Mouse (Mus musculus) lung, adult 18-20 months (tissue): ENCODE measurements at regions not wholly inside any gene's neighbourhood (a gene's known extent, or its start where the extent isn't known, plus 50 kb on each side); places are given as distances from the start of the nearest gene placed in this dataset.
"Not testable (repeated sequence)": the region's sequence is repeated elsewhere in the genome, so short reads cannot be mapped to it uniquely, and the experiment has no call there.

ENCODE experiments used
- DNase-seq, 2 experiments: peaks; one replicate each; pipeline ENCODE4 v3.0.0; 2022; ENCODE audit warnings: mixed read lengths in 2 of 2

DNA sequence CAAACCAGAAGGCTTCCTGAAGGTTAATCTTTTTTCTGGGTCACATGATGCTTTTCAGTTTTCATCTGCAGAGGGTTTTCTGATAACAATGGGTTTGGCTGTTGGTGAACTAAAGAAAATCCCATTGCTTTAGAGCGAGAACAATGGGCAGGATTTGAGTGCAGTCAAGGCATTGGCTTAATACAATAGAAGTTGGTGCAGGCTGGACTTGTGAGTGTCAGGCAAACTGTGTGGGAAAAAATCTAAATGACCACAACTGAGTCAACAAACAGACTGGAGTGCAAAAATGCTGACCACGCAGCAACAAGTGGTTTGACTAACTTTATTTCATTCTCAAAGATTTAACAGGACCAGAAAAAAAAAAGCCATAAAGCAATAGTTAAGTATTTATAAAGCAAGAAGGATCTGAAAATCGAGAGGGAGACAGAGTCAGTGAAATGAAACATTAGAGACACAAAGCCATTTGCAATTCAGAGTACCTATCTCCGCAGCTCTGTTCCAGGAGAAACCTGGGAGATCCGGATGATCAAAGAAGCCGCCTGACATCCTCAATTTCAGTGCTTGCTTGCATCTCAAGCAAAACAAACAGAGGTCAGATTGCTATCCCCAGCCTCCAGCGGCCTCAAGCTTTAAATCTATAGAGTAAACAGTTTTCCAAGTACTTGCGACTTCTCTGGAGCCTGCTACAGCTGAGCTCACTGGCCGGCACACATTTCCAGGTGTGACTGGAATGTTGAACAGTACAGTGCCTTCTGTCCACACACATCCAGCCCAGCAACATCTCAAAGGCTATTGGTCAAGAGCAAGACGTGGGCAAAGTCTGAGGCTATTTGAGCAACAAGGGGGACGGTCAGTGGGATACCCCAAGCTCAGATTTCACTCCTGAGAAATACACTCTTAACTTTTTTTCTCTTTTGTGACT is 229.5 kb upstream of the Arglu1 start:
- no peak for DNase-seq

- no peak for DNase-seq
Measured at GRCm38 (mm10) chr8:8919040-8919439, 228.7 kb upstream of the Arglu1 start.

GRCm38 (mm10) chr8:8907478-8908165 is 217.3 kb upstream of the Arglu1 start:
- DNase-seq: peak in 1 of 2 experiments; percentile 5

- no peak for DNase-seq
Measured at GRCm38 (mm10) chr8:8892996-8893395, 202.7 kb upstream of the Arglu1 start.

DNA sequence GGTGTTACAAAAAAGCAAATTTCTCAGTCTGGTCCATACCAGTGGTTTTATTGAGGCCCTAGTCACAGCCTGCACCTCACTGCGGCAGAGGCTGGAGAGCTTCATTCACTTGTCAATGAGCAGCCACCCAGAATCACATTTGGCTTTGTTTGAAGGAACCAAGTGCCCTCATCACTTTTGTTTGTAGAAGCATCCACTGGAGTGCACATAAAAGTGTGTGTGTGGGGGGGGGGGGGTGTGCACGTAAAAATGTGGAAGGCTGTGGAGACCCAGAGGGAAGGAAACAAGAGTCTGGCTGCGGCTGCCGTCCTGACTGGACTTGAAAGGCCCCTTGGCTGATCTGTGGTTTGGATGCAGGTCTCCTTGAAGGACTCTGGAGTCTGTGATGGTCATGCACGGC is 187.0 kb upstream of the Arglu1 start:
- DNase-seq: no peak

DNA sequence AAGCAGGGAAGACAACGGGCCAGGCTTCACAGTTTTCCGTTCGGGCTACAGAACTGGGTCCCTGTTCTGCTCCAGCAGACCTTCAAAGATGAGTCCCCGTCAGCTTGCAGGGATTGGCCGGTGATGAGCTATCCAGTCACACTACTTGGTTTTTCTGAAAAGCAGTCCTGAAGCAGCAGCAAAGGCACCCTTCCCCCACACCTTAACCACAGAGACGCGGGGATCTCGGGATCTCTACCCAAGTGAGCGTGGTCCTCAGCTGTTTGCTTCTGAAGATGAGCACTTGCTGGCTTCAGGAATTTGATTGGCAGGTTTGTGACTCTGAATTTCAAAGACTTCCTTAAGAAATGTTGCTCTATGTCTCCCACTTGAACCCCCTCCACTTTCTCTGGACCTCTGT is 186.6 kb upstream of the Arglu1 start:
- DNase-seq: no peak

- DNase-seq: no peak
Measured at GRCm38 (mm10) chr8:8876469-8876868, 186.1 kb upstream of the Arglu1 start.

DNA sequence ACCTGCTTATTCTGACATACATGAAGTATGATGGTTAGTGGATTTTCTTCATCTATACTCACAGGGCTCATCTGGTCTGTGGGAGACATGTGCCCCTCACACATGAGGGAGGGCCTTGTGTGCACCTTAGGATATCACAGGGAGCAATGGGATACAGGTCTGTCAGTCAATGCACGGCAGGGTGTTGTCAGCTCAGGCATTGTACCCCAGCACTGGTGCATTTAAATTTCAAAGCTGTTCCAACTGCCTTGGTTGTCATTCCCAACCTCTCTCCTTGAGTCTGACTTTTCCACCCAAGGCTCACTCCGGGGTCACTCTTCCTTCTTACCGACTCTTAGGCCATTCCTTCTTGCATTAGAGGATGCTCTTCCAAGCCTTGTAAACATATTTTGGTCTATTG is 181.6 kb upstream of the Arglu1 start:
- no peak for DNase-seq

DNA sequence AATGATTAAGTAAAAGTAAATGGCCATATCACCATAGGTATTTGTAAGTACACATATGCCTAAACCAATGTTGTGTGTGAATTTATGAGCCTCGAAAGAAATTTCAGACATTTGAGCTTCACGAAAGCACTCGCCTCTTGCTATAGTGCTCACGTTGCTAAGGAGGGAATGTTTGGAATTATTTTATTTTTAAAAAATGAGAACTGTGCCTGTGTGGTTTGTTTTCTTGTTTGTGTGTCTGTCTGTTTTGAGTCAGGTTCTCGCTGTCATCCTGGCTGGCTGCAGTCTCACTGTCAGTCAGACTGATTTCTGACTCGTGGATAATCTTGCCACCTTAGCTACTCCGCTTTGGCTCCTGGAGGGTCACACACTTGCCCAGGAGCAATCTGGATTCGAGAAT is 180.7 kb upstream of the Arglu1 start:
- DNase-seq: no peak

DNA sequence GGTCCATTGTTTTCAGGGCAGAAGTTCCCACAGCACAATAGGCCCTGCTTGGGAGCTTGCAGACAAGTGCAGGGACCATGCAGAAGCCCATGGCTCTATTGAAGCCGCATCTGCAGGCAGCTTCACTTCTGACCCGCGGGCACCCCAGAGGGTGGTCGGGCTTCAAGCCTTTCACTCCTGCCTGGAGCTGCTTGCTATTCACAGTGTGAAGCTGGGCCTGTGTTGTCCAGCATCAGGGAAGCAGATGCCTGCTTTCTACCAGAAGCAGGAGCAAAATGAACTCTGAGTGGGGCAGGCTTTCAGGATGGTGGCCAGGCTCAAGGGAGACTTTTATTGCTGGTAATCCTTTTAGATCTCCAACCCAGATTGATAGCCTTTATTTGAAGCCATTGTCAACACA is 180.2 kb upstream of the Arglu1 start:
- no peak for DNase-seq

DNA sequence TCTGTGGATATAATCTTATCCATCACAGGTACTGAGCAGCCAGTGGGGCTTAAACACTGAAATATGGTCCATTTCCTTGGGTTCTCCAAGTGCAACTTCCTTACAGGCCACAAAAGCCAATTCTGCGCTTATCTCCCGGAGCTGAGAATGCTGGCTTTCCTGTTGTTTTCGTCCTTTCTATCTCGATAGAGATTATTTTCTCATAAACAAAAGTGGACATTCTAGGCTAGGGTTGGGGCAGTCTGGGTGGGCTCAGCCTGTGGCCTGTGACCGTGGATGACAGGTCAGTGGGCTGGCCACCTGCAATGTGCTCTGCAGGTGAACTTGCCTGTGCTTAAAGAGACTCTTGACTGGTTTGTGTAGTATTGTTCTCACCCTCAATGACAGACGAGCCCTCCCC is 179.0 kb upstream of the Arglu1 start:
- DNase-seq: no peak

DNA sequence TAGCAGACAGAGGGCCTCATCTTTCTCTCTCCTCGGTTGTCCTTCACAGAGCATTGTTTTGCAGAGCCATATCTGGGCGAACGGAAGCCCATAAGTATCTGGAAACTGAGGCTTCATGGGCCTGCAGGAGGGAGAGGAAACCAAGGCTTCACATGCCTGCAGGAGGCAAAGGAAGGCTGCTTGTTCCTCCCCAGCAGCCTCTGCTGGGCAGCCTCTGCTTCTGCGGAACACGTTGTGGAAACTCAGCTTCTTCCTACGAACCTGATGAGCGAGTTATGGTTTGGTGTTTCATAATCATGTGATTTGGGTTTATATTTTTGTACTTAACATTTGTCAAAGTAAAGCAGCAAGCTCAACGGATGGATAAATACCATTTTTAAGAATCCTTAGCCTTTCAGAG is 177.6 kb upstream of the Arglu1 start:
- DNase-seq: no peak

DNA sequence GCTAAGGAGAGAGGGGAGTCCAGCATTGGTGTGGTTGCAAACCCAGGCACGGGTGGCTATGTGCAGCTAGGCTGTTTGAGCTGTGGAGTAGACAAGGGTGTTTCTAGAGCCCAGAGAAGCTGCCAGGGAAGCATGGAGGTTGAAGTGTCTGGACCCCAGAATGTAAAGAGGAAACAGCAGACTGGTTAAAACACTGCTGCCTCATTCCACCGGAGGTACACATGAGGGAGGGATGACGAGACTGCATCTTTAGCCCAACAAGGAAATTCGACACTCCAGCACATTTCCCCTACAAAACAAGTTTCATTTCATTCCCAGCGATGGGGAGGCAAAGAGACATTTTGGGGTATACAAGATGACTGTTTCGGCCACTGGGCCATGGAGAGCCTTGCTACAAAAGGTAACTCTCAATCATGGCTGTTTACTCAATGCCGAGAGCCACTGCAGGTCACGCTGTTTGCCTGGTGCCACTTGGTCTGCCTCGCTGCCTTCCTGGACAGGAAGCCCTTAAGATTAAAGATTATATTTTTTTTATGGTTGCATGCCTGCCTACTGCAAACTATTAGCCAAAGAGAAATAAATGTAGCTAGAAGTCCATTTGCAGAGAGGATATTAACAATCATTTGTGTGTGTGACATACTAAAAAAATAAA is 176.9 kb upstream of the Arglu1 start:
- peak; percentile 38 to 57 for DNase-seq

- DNase-seq: no peak
Measured at GRCm38 (mm10) chr8:8862767-8863166, 172.4 kb upstream of the Arglu1 start.

DNA sequence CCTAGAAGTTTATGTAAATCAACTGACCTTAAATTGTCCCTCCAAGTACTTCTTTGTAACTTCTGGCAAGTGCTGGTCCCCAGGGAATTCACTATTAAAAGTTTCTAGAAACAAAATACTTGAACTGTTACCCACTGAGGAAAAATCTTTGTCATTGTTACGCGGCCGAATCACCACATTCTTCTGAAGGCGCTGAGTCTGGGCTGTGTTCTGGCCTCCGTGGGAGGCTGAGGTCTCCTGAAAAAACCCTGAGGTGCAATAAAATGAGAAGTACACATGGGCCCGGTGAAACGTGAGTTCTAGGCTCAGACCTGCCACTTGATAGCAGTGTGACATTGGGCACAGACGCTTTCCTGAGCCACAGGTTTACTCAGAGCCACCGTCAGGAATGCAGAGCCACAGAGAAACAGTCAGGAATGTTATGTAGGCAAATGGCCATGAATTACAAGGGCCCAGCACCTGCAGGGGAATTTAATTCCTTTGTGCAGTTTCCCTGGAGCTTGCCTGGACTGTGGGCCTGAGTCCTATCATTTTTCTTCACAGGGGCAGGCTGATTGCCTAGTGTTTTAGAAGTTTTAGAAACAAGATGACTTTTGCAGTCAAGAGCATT is 171.1 kb upstream of the Arglu1 start:
- DNase-seq: no peak

DNA sequence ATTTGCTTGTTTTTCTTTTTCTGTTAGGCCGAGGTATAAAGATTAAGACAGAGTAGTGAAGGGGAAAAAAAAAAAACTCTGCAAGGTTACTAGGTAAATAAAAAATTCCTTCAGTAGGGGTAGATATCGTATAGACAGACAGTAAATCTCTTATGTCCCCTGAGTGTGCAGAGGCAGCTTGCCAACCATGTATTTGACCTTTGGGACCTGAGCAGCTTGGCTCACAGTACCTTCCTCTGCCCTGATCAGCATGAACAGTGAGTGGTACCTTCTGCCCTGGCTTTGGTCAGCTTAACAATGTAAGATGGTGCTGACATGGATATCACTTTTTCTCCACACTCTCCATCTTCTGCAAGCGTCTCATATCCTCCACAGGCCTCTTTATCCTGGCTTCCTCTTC is 168.3 kb upstream of the Arglu1 start:
- no peak for DNase-seq

- no peak for DNase-seq
Measured at GRCm38 (mm10) chr8:8852656-8853366, 162.5 kb upstream of the Arglu1 start.

GRCm38 (mm10) chr8:8851271-8851670 is 160.9 kb upstream of the Arglu1 start:
- no peak for DNase-seq

- no peak for DNase-seq
Measured at GRCm38 (mm10) chr8:8850766-8851165, 160.4 kb upstream of the Arglu1 start.

- DNase-seq: no peak
Measured at GRCm38 (mm10) chr8:8847579-8847978, 157.3 kb upstream of the Arglu1 start.

GRCm38 (mm10) chr8:8842326-8842725 is 152.0 kb upstream of the Arglu1 start:
- no peak for DNase-seq

DNA sequence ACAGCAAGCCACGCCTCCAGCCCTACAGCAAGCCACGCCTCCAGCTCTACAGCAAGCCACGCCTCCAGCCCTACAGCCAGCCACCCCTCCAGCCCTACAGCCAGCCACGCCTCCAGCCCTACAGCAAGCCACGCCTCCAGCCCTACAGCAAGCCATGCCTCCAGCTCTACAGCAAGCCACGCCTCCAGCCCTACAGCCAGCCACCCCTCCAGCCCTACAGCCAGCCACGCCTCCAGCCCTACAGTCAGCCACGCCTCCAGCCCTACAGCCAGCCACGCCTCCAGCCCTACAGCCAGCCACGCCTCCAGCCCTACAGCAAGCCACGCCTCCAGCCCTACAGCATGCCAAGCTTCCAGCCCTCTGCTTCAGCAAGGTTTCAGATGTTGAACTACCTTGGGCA is 145.8 kb upstream of the Arglu1 start:
- DNase-seq: not testable (repeated sequence)

DNA sequence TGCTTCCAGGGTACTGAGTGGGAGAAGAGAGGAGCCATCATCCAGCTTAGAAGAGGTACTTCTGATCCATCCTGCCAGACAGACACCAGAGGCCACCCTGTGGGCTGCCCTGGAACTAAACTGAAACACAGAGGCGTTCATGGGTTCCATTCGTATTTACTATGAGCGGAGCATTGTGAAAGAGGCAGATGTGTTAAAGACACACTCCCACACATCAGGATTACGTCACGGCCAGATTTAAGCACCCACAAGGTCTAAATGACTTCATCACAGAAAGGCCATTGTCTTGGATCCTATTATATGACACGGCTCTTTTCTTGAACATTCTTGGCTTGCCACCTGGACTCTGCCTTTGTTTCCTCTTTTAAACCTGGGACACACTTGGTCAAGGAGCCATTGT is 141.0 kb upstream of the Arglu1 start:
- no peak for DNase-seq
